Mouse (Mus musculus): Measurements from ENCODE around the gene Exoc3l. TPM values are rescaled to one million over a fixed set of nuclear protein-coding genes. Genes with fewer than 3 reads are reported as not detected.
A peak's percentile ranks its signal among the peaks of the same experiment; 100 is the strongest.

Exoc3l gene
- polyA plus RNA-seq, 1 experiment from 2014 or later = 3.7 TPM

- H3K9me3 ChIP-seq (ENCODE audit: control insufficient read depth, low read length) = no peaks in the 10 kb centered on the region
- peaks cover 11% of the 10 kb centered on the region for H3K36me3 ChIP-seq (ENCODE audit: control insufficient read depth, insufficient read depth, low read length)
- DNase-seq (ENCODE audit: low spot score) (peak; percentile 77), ATAC-seq (ENCODE audit: low FRiP score, low TSS enrichment) (peak; percentile 57)
- no peaks in the 10 kb centered on the region for H3K27me3 ChIP-seq (ENCODE audit: control insufficient read depth, insufficient read depth, low read length)
- no peak overlapping the region for H3K4me3 ChIP-seq (ENCODE audit: low read depth, low read length)
- H3K4me1 ChIP-seq (replicated peaks; ENCODE audit: control insufficient read depth, insufficient read depth) = peaks cover 14% of the 10 kb centered on the region
- 0 out of 2 replicates have a peak overlapping the region, but pooled peaks have one; percentile 8 for H3K9ac ChIP-seq (ENCODE audit: low read length)
- 59% methylated on average over 6 of the region's 6 CpGs for WGBS
- TF ChIP-seq EP300 (optimal IDR thresholded peaks at IDR 0.05) = no peak
- no peak for TF ChIP-seq CTCF (IDR thresholded peaks at IDR 0.05; ENCODE audit: low read depth)
- peak overlapping the region; percentile 65 for H3K27ac ChIP-seq (replicated peaks)
- H3K4me2 ChIP-seq (replicated peaks; ENCODE audit: low read depth) = no peak overlapping the region
Observed at GRCm38 (mm10) chr8:105339886-105340635, 44.2 kb upstream of the Exoc3l start.

- TF ChIP-seq CTCF (IDR thresholded peaks at IDR 0.05; ENCODE audit: low read depth) = no peak
- TF ChIP-seq EP300 (optimal IDR thresholded peaks at IDR 0.05) = no peak
- H3K4me3 ChIP-seq (ENCODE audit: low read depth, low read length) = no peak overlapping the region
- H3K4me2 ChIP-seq (replicated peaks; ENCODE audit: low read depth) = no peak overlapping the region
- H3K9ac ChIP-seq (ENCODE audit: low read length) = no peak overlapping the region
- 40% methylated on average over 4 of the region's 4 CpGs for WGBS
- no peak for DNase-seq (ENCODE audit: low spot score)
- ATAC-seq (ENCODE audit: low FRiP score, low TSS enrichment) = no peak
- peaks cover 11% of the 10 kb centered on the region for H3K4me1 ChIP-seq (replicated peaks; ENCODE audit: control insufficient read depth, insufficient read depth)
- peak overlapping the region; percentile 14; the same call in 1 of the 2 replicates for H3K27ac ChIP-seq (replicated peaks)
- H3K27me3 ChIP-seq (ENCODE audit: control insufficient read depth, insufficient read depth, low read length) = no peaks in the 10 kb centered on the region
- H3K9me3 ChIP-seq (ENCODE audit: control insufficient read depth, low read length) = no peaks in the 10 kb centered on the region
- H3K36me3 ChIP-seq (ENCODE audit: control insufficient read depth, insufficient read depth, low read length) = peaks cover 19% of the 10 kb centered on the region
Observed at GRCm38 (mm10) chr8:105338992-105339391, 43.1 kb upstream of the Exoc3l start.

- ATAC-seq (ENCODE audit: low FRiP score, low TSS enrichment) = no peak
- Histone ChIP-seq H3K4me1 (replicated peaks; ENCODE audit: control insufficient read depth, insufficient read depth) (peaks cover 10% of the 10 kb centered on the region), H3K9me3 (ENCODE audit: control insufficient read depth, low read length) (no peaks in the 10 kb centered on the region), H3K36me3 (ENCODE audit: control insufficient read depth, insufficient read depth, low read length) (peaks cover 28% of the 10 kb centered on the region), H3K4me3 (ENCODE audit: low read depth, low read length) (no peak overlapping the region), H3K27me3 (ENCODE audit: control insufficient read depth, insufficient read depth, low read length) (no peaks in the 10 kb centered on the region), H3K27ac (replicated peaks) (no peak overlapping the region), H3K9ac (ENCODE audit: low read length) (no peak overlapping the region), H3K4me2 (replicated peaks; ENCODE audit: low read depth) (no peak overlapping the region)
- no peak for TF ChIP-seq EP300 (optimal IDR thresholded peaks at IDR 0.05)
- TF ChIP-seq CTCF (IDR thresholded peaks at IDR 0.05; ENCODE audit: low read depth) = no peak
- WGBS = 71% methylated on average over 32 of the region's 32 CpGs
- DNase-seq (ENCODE audit: low spot score) = no peak
Observed at GRCm38 (mm10) chr8:105336373-105337130, 40.7 kb upstream of the Exoc3l start.

GRCm38 (mm10) chr8:105332523-105332922 is 36.6 kb upstream of the Exoc3l start:
- no peak overlapping the region for H3K9ac ChIP-seq (ENCODE audit: low read length)
- TF ChIP-seq CTCF (IDR thresholded peaks at IDR 0.05; ENCODE audit: low read depth) (no peak), EP300 (optimal IDR thresholded peaks at IDR 0.05) (no peak)
- no peak overlapping the region for H3K27ac ChIP-seq (replicated peaks)
- no peak overlapping the region for H3K4me2 ChIP-seq (replicated peaks; ENCODE audit: low read depth)
- H3K9me3 ChIP-seq (ENCODE audit: control insufficient read depth, low read length) = no peaks in the 10 kb centered on the region
- H3K36me3 ChIP-seq (ENCODE audit: control insufficient read depth, insufficient read depth, low read length) = peaks cover 52% of the 10 kb centered on the region
- no peaks in the 10 kb centered on the region for H3K4me1 ChIP-seq (replicated peaks; ENCODE audit: control insufficient read depth, insufficient read depth)
- no peaks in the 10 kb centered on the region for H3K27me3 ChIP-seq (ENCODE audit: control insufficient read depth, insufficient read depth, low read length)
- no peak overlapping the region for H3K4me3 ChIP-seq (ENCODE audit: low read depth, low read length)
- 64% methylated on average over 2 of the region's 2 CpGs for WGBS
- ATAC-seq (ENCODE audit: low FRiP score, low TSS enrichment) (peak; percentile 35), DNase-seq (ENCODE audit: low spot score) (no peak)

GRCm38 (mm10) chr8:105331931-105332330 is 36.0 kb upstream of the Exoc3l start:
- Histone ChIP-seq H3K27ac (replicated peaks) (no peak overlapping the region), H3K4me2 (replicated peaks; ENCODE audit: low read depth) (no peak overlapping the region), H3K9me3 (ENCODE audit: control insufficient read depth, low read length) (no peaks in the 10 kb centered on the region), H3K36me3 (ENCODE audit: control insufficient read depth, insufficient read depth, low read length) (peaks cover 52% of the 10 kb centered on the region), H3K4me1 (replicated peaks; ENCODE audit: control insufficient read depth, insufficient read depth) (peaks cover 5% of the 10 kb centered on the region; the same call in 1 of the 2 replicates), H3K9ac (ENCODE audit: low read length) (no peak overlapping the region), H3K27me3 (ENCODE audit: control insufficient read depth, insufficient read depth, low read length) (no peaks in the 10 kb centered on the region), H3K4me3 (ENCODE audit: low read depth, low read length) (no peak overlapping the region)
- no peak for ATAC-seq (ENCODE audit: low FRiP score, low TSS enrichment)
- no peak for DNase-seq (ENCODE audit: low spot score)
- TF ChIP-seq CTCF (IDR thresholded peaks at IDR 0.05; ENCODE audit: low read depth) (no peak), EP300 (optimal IDR thresholded peaks at IDR 0.05) (no peak)
- WGBS = 92% methylated on average over 9 of the region's 9 CpGs

- 96% methylated on average over 22 of the region's 22 CpGs for whole genome bisulfite sequencing
- no peak for DNase-seq (ENCODE audit: low spot score)
- Histone ChIP-seq H3K4me3 (ENCODE audit: low read depth, low read length) (no peak overlapping the region), H3K4me1 (replicated peaks; ENCODE audit: control insufficient read depth, insufficient read depth) (peaks cover 7% of the 10 kb centered on the region; the same call in 1 of the 2 replicates), H3K27ac (replicated peaks) (no peak overlapping the region), H3K4me2 (replicated peaks; ENCODE audit: low read depth) (no peak overlapping the region), H3K9ac (ENCODE audit: low read length) (no peak overlapping the region), H3K27me3 (ENCODE audit: control insufficient read depth, insufficient read depth, low read length) (no peaks in the 10 kb centered on the region), H3K36me3 (ENCODE audit: control insufficient read depth, insufficient read depth, low read length) (peaks cover 49% of the 10 kb centered on the region), H3K9me3 (ENCODE audit: control insufficient read depth, low read length) (no peaks in the 10 kb centered on the region)
- TF ChIP-seq EP300 (optimal IDR thresholded peaks at IDR 0.05) = no peak
- no peak for TF ChIP-seq CTCF (IDR thresholded peaks at IDR 0.05; ENCODE audit: low read depth)
- ATAC-seq (ENCODE audit: low FRiP score, low TSS enrichment) = no peak
Observed at GRCm38 (mm10) chr8:105331469-105331868, 35.6 kb upstream of the Exoc3l start.

Data from stomach, postnatal 0 days (tissue).